Mouse (Mus musculus): ENCODE measurements around the gene Nlrp9b.
"Not testable (repeated sequence)": the region's sequence is repeated elsewhere in the genome, so short reads cannot be mapped to it uniquely, and the experiment has no call there.

The Nlrp9b gene

GRCm38 (mm10) chr7:19991165-19991564, at the start of gene Nlrp9b:
Nlrp9b (plus strand) TSS chr7:19991465.
- DNase-seq (ENCODE audit: low read depth, low spot score), result not testable (repeated sequence)

- DNase-seq (ENCODE audit: low read depth, low spot score), result no peak
Measured at GRCm38 (mm10) chr7:19944709-19945108, 46.6 kb upstream of the Nlrp9b start.

- DNase-seq (ENCODE audit: low read depth, low spot score), result no peak
Measured at GRCm38 (mm10) chr7:19945201-19945600, 46.1 kb upstream of the Nlrp9b start.

DNA sequence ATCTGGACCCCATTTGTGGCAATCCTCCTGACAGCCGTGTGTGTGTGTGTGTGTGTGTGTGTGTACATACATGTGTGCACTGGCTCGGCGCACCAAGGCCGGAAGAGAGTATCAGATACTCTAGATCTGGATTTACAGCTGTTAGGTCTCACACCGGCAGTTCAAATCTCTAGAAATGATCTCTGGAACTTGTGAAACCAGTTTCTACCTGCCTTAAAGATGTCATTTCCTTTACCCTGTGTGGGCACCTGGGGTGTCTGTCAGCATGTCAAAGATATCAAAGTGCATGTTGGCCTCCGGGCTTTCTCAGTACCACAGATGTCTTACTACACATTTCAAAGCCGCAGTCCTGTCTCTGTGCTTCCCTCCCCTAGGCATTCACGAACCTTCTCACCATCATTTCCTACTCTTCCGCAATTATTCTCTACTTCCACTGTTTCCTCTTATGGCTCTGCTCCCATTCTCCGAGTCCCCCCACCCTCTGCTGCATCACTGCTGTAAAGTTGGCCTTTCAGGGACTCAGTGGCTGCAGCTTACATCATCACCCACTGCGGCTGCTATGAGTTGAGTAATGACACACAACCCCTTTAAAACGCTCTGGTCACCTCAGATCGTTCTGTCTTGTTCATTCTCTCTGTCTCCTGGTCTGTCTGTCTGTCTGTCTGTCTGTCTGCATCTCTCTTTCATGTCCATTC, 45.3 kb upstream of the Nlrp9b start:
- no peak for DNase-seq (ENCODE audit: low read depth, low spot score)

GRCm38 (mm10) chr7:19948956-19949355, 42.3 kb upstream of the Nlrp9b start:
- DNase-seq (ENCODE audit: low read depth, low spot score), result no peak

GRCm38 (mm10) chr7:19949996-19950395, 41.3 kb upstream of the Nlrp9b start:
- no peak for DNase-seq (ENCODE audit: low read depth, low spot score)

DNA sequence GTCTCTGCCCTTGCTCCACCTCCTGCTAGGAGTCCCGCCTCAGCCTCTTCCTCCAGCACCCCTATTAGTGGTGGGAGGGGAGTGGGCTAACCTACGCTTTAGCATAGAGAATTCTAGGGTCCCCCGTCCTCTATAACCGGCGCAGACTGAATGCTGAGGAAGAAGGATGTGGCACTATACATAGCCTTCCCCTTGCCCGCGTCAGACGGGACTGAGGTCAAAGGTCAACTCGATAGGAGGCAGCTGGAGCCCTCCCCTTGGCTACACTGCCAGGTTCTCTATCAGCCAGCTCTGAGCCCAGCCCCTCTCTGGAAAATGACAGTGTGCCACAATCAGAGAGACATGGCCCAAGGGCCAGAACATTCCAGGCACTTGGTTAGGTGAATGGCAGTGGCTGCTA, 40.7 kb upstream of the Nlrp9b start, which contains the start of gene Igsf23:
Gene Igsf23, minus strand, starts transcription at position 168 of the 400 bp plus-strand sequence.
- DNase-seq (ENCODE audit: low read depth, low spot score), result peak; percentile 37

- DNase-seq (ENCODE audit: low read depth, low spot score), result no peak
Measured at GRCm38 (mm10) chr7:19952320-19952986, 38.8 kb upstream of the Nlrp9b start.

GRCm38 (mm10) chr7:19953054-19953453, 38.2 kb upstream of the Nlrp9b start:
- DNase-seq (ENCODE audit: low read depth, low spot score), result no peak

- DNase-seq (ENCODE audit: low read depth, low spot score), result no peak
Measured at GRCm38 (mm10) chr7:19955861-19956260, 35.4 kb upstream of the Nlrp9b start.

DNA sequence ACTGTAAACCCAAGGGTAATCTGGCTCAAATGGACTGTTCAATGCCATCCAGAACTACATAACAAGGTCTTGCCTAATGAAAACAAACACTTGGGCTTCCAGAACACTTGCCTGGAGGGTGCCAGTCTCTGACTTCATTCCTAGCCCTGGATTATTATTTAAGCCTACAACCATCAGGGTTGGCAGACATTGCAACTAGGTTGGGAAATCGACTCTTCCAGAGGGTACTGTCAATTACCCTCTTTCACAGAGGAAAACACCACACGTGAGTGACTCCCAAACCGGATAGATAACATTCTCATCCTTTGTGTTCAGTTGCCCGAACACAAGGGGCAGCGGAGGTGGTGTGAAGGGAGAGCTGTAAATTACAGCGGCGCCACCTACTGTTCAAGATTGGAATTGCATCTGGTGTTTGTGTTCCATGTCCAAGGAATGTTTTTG, 34.9 kb upstream of the Nlrp9b start:
- DNase-seq (ENCODE audit: low read depth, low spot score), result peak; percentile 86

GRCm38 (mm10) chr7:19962423-19962822, 28.8 kb upstream of the Nlrp9b start:
- DNase-seq (ENCODE audit: low read depth, low spot score), result no peak

GRCm38 (mm10) chr7:19964985-19965579, 26.2 kb upstream of the Nlrp9b start, which contains the start of gene Ceacam20:
Ceacam20 (plus strand) TSS chr7:19965412.
- DNase-seq (ENCODE audit: low read depth, low spot score), result no peak

DNA sequence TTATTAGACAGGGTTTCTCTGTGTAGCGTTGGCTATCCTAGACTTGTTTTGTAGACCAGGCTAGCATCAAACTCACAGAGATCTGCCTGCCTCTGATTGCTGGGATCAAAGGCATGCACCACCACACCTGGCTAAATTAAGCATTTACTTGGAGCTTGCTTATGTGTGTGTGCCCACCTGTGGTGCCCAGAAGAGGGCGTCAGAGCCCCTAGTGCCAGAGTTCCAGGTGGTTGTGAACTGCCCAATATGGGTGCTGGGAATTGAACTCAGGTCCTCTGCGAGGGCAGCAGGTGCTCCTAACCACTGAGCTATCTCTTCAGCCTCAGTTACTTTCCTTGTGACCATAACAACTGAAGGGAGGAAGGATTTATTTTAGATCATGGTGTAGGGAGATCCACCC, 22.2 kb upstream of the Nlrp9b start:
- no peak for DNase-seq (ENCODE audit: low read depth, low spot score)

- DNase-seq (ENCODE audit: low read depth, low spot score), result peak; percentile 57
Measured at GRCm38 (mm10) chr7:19969541-19970090, 21.6 kb upstream of the Nlrp9b start.

- no peak for DNase-seq (ENCODE audit: low read depth, low spot score)
Measured at GRCm38 (mm10) chr7:19970196-19970595, 21.1 kb upstream of the Nlrp9b start.

DNA sequence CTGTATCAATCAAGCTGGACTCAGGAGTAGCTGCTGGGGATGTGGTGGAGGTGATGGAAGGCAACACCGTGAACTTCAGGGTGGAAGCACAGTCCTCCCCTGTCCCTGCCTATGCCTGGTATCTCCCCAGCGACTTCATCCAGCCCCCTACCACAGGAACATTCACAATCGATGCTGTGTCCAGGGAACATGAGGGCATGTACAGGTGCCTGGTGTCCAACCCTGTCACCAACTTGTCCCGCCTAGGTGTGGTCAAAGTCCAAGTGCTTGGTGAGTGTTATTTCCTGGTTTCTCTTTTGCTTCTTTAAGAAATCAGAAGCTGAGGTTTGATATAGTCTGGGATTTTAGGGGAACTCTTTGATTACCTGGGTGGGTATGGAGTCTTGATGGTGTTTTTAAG, 19.7 kb upstream of the Nlrp9b start:
- no peak for DNase-seq (ENCODE audit: low read depth, low spot score)

GRCm38 (mm10) chr7:19996721-19997120, 5.5 kb downstream of the Nlrp9b start:
- peak; percentile 53 for DNase-seq (ENCODE audit: low read depth, low spot score)

DNA sequence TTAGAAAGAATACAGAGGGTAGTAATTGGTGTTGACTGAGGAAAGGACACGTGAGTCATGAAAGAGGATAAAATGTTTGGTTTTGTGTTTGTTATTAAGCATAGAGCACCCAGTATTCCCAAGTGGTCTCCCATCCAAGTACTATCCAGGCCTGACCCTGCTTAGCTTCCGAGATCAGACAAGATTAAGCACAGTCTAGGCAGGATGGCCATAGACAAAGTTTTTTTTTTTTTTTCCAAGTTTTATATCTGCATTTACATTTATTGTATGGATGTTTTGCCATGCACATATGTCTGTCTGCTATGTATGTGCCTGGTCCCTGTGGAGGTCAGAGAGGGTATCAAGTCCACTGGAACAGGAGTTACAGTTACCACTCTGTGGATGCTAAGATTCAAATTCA, 18.7 kb downstream of the Nlrp9b start:
- DNase-seq (ENCODE audit: low read depth, low spot score), result no peak

DNA sequence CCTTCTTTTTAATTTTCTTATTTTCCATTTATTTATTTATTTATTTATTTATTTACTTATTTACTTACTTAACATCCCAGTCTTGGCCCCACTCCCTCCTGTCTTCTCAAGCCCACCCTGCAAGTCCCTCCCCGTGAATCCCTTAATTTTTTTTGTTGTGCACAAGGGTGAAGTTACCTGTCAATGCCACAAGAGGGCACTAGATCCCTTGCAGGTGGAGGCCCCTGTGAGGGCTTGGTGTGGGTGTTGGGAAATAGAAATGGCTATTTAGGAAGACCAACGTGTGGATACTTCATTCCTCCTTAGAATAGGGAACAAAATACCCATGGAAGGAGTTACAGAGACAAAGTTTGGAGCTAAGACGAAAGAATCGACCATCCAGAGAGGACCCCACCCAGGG, 72.8 kb downstream of the Nlrp9b start:
- DNase-seq (ENCODE audit: low read depth, low spot score), result peak; percentile 67

DNA sequence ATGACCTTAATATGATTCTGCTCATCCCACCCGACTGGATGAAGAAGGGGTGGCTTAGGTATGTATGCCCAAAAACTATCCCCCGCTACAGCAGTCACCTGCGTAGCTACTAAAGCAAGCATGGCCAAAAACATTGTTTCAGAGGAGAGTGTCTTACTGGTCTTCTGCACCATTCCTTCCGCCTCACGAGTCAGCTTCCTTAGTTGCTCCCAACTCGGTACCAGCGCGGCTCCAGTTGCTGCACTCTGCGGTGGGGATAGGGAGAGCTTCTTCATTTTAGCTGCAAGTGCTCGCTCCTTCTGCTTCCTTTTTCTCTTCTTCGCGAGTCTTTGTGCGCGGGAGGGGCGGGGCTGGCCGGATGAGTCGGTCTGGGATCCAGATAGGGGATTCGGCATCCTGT, 86.9 kb downstream of the Nlrp9b start:
- not testable (repeated sequence) for DNase-seq (ENCODE audit: low read depth, low spot score)

DNA sequence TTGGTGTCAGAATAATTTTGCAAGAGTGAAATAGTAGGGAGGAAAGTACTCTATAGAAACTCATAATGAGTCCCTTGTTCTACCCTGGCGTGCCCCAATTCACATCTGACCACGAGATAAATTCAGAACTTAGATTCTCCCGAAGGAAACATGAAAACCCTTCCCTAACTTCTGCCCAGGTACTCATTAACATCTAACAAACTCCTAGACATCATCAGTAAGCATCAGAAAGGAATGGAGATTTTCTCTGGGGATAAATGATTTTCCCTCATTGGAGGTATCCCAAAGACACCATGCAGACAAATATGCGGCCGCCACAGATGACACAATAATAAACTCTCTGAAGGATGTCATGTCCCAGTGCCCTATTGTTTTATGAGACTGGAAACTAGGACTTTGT, 108.1 kb downstream of the Nlrp9b start, which contains the start of gene Vmn1r91:
Gene Vmn1r91, plus strand, starts transcription at position 301 of the 400 bp plus-strand sequence.
- DNase-seq (ENCODE audit: low read depth, low spot score), result not testable (repeated sequence)

Measured in ES-CJ7 (cell line).